Mouse (Mus musculus): ENCODE results near the gene Ugt1a8.
A peak's percentile ranks its signal among the peaks of the same experiment; 100 is the strongest.
"Not testable (repeated sequence)": the region's sequence is repeated elsewhere in the genome, so short reads cannot be mapped to it uniquely, and the experiment has no call there.

Ugt1a8 gene

GRCm38 (mm10) chr1:88222216-88222615 is 134.6 kb downstream of the Ugt1a8 start:
- no peak for DNase-seq (ENCODE audit: low spot score in 2 of 2)

GRCm38 (mm10) chr1:88223011-88223515 is 135.4 kb downstream of the Ugt1a8 start:
- DNase-seq (ENCODE audit: low spot score in 2 of 2), result not testable (repeated sequence)

- peak in 1 of 2 experiments; percentile 8 for DNase-seq (ENCODE audit: low spot score in 2 of 2)
Observed at GRCm38 (mm10) chr1:88223591-88223990, 136.0 kb downstream of the Ugt1a8 start.

GRCm38 (mm10) chr1:88224029-88224776 is 136.6 kb downstream of the Ugt1a8 start:
- DNase-seq (ENCODE audit: low spot score in 2 of 2), result no peak

GRCm38 (mm10) chr1:88225301-88225700 is 137.7 kb downstream of the Ugt1a8 start:
- DNase-seq (ENCODE audit: low spot score in 2 of 2), result not testable (repeated sequence)

- no peak for DNase-seq (ENCODE audit: low spot score in 2 of 2)
Observed at GRCm38 (mm10) chr1:88225741-88226140, 138.1 kb downstream of the Ugt1a8 start.

- DNase-seq (ENCODE audit: low spot score in 2 of 2), result peak in 1 of 2 experiments; percentile 19
Observed at GRCm38 (mm10) chr1:88226670-88227379, 139.2 kb downstream of the Ugt1a8 start, which contains the start of gene Mroh2a. Gene Mroh2a (plus strand): TSS chr1:88226986.

GRCm38 (mm10) chr1:88227482-88227881 is 139.9 kb downstream of the Ugt1a8 start:
- DNase-seq (ENCODE audit: low spot score in 2 of 2), result no peak

GRCm38 (mm10) chr1:88228121-88228520 is 140.5 kb downstream of the Ugt1a8 start:
- DNase-seq (ENCODE audit: low spot score in 2 of 2), result peak in 1 of 2 experiments; percentile 7

GRCm38 (mm10) chr1:88229566-88229965 is 142.0 kb downstream of the Ugt1a8 start:
- no peak for DNase-seq (ENCODE audit: low spot score in 2 of 2)

- no peak for DNase-seq (ENCODE audit: low spot score in 2 of 2)
Observed at GRCm38 (mm10) chr1:88229986-88230385, 142.4 kb downstream of the Ugt1a8 start.

- DNase-seq (ENCODE audit: low spot score in 2 of 2), result no peak
Observed at GRCm38 (mm10) chr1:88230421-88230820, 142.8 kb downstream of the Ugt1a8 start.

- no peak for DNase-seq (ENCODE audit: low spot score in 2 of 2)
Observed at GRCm38 (mm10) chr1:88230981-88231802, 143.6 kb downstream of the Ugt1a8 start.

GRCm38 (mm10) chr1:88231803-88232499 is 144.3 kb downstream of the Ugt1a8 start:
- no peak for DNase-seq (ENCODE audit: low spot score in 2 of 2)

GRCm38 (mm10) chr1:88232664-88233380 is 145.2 kb downstream of the Ugt1a8 start:
- no peak for DNase-seq (ENCODE audit: low spot score in 2 of 2)

GRCm38 (mm10) chr1:88233421-88234247 is 146.0 kb downstream of the Ugt1a8 start:
- DNase-seq (ENCODE audit: low spot score in 2 of 2), result no peak

- DNase-seq (ENCODE audit: low spot score in 2 of 2), result no peak
Observed at GRCm38 (mm10) chr1:88234248-88234610, 146.6 kb downstream of the Ugt1a8 start.

- DNase-seq (ENCODE audit: low spot score in 2 of 2), result no peak
Observed at GRCm38 (mm10) chr1:88234646-88235045, 147.0 kb downstream of the Ugt1a8 start.

GRCm38 (mm10) chr1:88235046-88235893 is 147.7 kb downstream of the Ugt1a8 start:
- DNase-seq (ENCODE audit: low spot score in 2 of 2), result no peak

Measured in frontal cortex, postnatal 10 days (tissue).